Mouse (Mus musculus) erythroblast, embryonic 14.5 days (primary cell): ENCODE data around the gene Klk1.

Experiments
- GATA1 ChIP-seq: IDR thresholded peaks from 2 replicates; pipeline ENCODE4 v1.6.1; 2012; ENCODE audit warnings: low read length, inconsistent platforms, mixed read lengths
- TAL1 ChIP-seq: IDR thresholded peaks from 3 replicates; pipeline ENCODE4 v1.6.1; 2012; ENCODE audit warnings: low read length, inconsistent platforms, mixed read lengths

DNA sequence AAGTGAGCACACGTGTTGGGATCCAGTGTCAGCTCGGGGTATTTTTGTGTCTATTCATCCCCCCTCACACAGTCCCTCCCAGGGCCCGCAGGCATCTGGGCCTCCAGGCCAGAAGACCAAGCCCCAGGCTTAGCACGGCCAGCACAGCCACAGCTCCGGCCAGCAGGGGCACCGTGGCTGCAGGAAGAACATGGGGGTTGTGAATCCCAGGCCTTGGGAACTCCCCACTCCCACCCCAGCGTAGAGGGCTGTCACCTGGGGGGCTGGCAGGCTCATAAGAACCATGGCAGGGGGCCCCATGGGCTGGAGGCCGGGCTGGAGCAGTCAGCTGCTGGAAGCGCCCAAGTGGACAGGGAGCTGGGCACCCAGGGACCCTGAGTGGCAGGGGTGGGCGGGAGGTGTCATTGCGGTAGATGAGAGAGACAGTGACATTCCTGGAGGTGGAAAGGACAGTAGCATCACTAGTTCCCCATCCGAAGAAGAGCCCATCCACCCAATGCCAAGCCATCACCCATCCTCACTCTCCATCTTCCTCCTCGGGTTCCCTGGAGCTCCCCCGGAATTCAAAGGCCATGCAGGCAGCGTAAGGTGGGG lies 28.0 kb downstream of the Klk1 start:
- TF ChIP-seq GATA1: no peak
- no peak for TF ChIP-seq TAL1
